Mouse (Mus musculus) liver, postnatal 0 days (tissue): ENCODE data around the gene 2310034G01Rik.

Source experiments
- CTCF ChIP-seq: sonication (generic); IDR thresholded peaks from 2 replicates; pipeline ENCODE4 v1.5.1; 2016; ENCODE audit warnings: antibody characterized with exemption, low read depth
- EP300 ChIP-seq: IDR thresholded peaks from 2 replicates; pipeline ENCODE4 v1.6.1; 2016; ENCODE audit warnings: antibody characterized with exemption, low read depth, mild to moderate bottlenecking

GRCm38 (mm10) chr19:46329031-46329641 lies 21.0 kb downstream of the 2310034G01Rik start:
- no peak for TF ChIP-seq CTCF
- TF ChIP-seq EP300 = no peak
